Mouse (Mus musculus): ENCODE results near the gene Ctso.

- no peak for TF ChIP-seq CTCF (IDR thresholded peaks at IDR 0.05)
- TF ChIP-seq EP300 (IDR thresholded peaks at IDR 0.05), result no peak
Observed at GRCm38 (mm10) chr3:81983120-81983895, 50.9 kb downstream of the Ctso start.

Data from lung, postnatal 0 days (tissue).